Mouse (Mus musculus) hematopoietic stem cell, adult 5-6 weeks (primary cell): ENCODE data around the gene Serpina3f. TPM values are rescaled to one million over a fixed set of nuclear protein-coding genes. Genes with fewer than 3 reads are reported as not detected.

ENCODE experiments used
- ATAC-seq, 2 experiments: fragments of 125-278 bp in 1 of 2; replicated peaks in 1 of 2; 2 replicates each; pipeline ENCODE4 v1.8.0; 2016 to 2017; ENCODE audit warnings: inconsistent platforms in 2 of 2, mild to moderate bottlenecking in 2 of 2, moderate number of reproducible peaks in 2 of 2, low read depth in 1 of 2, moderate TSS enrichment in 1 of 2; ENCODE audit not compliant: low FRiP score in 2 of 2, poor library complexity in 2 of 2, severe bottlenecking in 2 of 2, insufficient read depth in 1 of 2, low TSS enrichment in 1 of 2
- total RNA-seq: library from RNA; stranded (forward); fragments of 172-1452, 232-1000 nt; gene quantifications from 2 replicates; pipeline ENCODE4 v1.2.3, GENCODE M21; 2017

The Serpina3f gene
- total RNA-seq = 7.3 and 9.6 TPM in 2 replicates

GRCm38 (mm10) chr12:104214445-104214753 lies at the start of gene Serpina3f:
TSS of gene Serpina3f (plus strand) at chr12:104214544.
- ATAC-seq = peak in 1 of 2 experiments; percentile 60; a peak in 3 of 4 replicates

DNA sequence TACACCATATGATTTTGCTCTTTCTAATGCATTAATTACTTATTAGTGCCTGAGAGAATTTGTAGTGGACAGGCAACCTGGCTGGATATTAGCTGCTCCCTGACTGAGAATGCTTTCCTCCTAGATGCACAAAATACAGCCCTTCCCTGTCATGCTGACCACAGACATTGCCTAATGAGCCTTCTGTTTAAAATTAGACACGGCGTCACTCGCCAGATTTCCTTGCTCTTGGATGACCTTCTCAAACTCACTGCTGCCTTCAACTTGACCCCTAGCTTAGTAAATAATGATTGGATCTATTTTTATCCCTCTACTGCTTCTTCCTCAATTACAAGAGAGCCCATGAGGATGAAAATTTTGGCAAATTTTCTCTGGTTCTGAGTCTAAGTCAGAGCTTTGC lies 39.6 kb upstream of the Serpina3f start:
- no peak for ATAC-seq

DNA sequence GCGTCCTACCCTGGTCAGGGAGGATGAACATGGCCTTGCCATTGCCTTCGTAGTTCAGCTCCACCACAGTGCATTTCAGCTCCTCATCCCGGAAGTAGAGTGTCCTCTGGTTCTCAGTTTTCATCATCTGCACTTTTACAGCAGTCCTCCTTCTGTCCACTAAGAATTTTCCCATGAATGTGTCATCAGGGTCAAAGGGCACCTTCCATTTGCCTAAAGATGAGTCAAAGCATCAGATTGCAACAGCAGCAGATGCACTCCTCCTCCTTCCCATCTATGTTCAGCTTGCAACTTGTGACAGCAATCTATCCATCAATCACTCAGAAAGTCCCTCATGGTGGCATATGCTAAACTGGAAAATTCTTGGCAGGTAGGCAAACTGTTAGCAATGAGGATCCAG lies 38.7 kb upstream of the Serpina3f start:
- ATAC-seq = no peak

DNA sequence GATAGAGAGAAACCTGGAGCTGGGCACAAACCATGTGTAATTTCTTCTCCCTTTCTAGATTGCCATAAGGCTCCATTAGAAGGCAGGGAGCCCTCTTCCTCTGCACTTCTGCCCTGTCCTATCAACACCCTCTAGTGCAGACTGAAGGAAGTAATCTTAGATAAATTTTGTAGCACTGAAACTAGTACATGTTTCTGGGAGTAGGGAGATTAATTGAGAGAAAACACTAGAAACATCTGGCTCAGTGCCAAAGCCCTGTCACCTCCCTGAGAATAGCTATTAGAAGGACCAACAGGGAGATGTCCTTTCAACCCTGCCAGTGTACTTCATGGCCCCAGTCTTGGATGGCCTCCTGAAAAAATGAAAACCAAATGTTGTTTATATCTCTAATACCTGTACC lies 35.8 kb upstream of the Serpina3f start:
- no peak for ATAC-seq

- no peak for ATAC-seq
Observed at GRCm38 (mm10) chr12:104178987-104179386, 35.4 kb upstream of the Serpina3f start.

DNA sequence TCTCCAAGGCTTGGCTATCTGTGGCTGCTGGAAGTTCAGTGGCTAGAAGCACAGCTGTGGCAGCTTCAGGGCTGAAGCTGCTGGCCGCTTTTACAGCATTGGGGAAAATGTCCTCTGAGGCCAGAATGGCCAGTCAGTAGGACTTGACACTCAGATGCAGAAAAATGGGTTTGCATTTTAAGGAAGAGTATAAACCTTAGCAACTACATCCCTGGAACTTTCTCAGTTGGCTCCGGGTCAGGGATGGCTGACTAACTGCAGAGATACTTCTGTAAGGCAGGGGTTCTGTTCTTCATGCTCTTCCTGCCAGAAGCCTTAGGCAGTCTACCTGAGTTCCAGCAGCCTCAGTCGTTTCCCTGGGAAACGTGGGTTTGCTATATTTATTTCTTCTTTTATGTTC lies 29.3 kb upstream of the Serpina3f start:
- no peak for ATAC-seq

DNA sequence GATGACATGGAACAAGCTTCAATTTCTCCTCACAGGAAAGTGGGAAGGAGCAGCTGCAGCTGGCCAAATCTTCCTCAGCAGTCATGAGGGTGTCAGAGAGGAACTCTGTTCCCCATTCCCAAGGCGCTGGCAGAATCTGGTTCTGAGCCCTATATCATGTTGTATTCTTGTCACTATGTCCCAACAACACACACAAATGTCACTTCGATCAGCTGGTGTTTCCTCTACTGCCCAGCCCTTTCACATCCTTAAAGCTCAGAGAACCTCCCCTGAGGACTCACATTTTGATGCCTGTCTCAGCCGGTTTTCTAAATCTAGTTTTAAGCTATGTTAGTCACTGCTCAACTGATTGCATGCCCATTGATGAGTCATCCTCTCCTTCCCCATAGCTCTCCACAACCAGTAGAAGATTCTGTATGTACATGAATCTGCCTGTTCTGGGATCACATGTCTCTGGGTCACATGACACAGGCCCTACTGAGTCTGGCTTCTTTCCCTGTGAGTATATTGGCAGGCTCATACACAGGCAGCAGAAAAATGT lies 28.2 kb upstream of the Serpina3f start:
- no peak for ATAC-seq

DNA sequence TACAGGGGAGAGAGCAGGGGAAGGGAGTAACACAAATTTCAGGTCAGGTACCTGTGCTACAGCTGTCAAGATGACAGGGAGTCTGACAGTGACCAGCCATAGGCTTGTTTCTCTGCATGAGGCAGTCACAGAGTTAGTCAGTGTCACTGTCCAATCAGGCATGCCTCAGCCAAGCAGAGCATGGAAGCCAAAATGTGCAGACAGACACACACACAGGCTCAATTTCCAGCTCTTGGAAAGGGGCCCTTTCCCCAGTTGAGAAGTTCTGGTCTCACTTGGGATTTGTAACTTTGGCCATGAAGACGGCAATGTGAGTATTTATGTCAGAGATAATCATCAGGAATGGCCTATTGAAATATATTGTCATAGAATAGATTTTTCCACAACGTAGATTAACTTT lies 25.1 kb upstream of the Serpina3f start:
- ATAC-seq = no peak

- ATAC-seq = no peak
Observed at GRCm38 (mm10) chr12:104190852-104191251, 23.5 kb upstream of the Serpina3f start.

DNA sequence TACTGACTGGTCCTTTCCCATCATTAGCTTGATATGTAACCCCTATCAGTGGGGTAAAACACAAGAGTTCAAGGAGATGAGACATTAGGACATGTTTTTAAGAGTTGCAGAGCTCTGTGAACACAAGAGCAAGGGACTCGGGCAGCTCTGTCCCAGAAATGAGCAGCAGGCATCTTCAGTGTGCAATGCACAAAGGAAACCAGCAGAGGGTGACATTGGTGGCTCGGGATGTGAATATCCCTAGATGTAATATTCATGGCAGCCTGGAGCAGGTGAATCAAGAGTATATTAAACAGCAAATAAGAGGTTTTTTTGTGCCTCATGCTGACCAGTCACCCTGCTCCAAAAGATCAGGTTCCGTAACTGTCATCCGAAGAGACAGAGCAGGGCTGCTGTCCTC lies 5.2 kb upstream of the Serpina3f start:
- ATAC-seq = peak in 1 of 2 experiments; percentile 29; a peak in 1 of 4 replicates

DNA sequence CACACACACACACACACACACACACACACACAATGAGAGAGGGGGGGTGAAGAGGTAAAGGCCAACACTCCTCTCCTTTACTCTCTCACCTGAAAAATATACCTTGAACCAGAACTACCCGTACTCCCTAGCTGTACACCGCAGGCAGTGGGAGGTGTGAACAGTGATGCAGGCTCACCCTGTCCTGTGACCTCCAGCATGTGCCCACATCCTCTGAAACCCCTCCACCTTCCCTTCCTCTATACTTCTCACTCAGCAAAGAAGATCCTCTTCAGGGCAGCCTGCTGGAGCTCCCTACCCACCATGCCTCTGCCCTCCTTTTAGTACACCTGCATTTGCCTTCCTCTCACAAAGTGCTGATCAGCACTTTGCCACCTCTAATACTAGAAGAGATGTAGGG lies 4.5 kb upstream of the Serpina3f start:
- ATAC-seq = peak; percentile 22 to 34; a peak in 2 of 4 replicates

DNA sequence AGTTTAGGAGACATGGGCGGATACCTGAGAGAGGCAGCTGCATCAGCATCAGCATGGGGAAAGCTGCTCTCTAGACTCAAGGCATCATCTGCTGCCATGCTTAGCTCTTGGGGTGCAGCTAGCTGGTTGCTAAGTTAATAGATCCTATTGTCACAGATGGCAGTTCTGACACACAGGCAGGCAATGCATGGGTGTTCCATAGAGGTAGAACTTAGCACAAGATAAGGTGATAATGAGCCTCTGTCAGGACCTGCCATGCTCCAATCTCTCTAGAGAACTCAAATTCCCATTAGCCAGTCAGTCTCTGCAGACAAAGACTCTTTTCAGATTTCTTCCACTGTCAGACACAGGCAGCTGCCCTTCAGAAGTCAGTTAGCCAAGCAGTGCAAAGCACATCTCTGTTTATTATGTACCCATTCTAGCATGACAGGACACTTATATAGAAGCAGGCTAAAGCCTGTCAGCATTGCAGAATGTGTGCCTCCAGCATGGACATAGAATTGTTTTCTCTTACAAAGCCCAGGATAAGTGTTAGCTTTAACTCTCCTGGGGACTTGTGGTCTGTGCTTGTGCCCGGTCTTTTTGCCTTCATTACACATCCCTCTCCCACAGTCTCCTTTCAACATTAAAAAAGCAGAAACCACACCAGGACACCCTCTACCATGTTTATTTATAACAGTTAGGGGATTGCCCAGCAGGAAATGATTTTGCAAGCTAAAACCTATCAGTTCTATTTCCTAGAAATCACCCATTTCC lies 477 bp upstream of the Serpina3f start:
- peak; percentile 58 to 71; a peak in 3 of 4 replicates for ATAC-seq

GRCm38 (mm10) chr12:104215249-104215648 lies 905 bp downstream of the Serpina3f start:
- ATAC-seq = no peak

DNA sequence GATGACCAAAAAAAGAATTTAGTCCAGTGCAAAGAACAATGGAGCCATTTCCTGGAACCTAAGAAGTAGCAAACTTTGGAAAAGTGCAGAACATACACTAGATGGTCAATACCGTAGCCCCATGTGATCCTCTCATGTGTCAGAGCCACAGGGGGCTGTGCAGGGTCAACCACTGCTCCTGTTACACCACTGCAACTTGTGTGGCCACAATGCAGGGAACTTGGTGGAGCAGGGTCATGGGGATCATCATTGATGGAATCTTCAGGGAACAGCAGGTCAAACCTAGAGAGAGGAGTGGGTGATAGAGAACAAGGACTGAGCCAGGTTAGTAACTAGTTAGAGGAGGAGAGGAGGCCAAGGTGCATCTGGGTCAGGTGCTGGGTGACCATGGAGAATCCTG lies 7.3 kb downstream of the Serpina3f start:
- ATAC-seq = no peak

GRCm38 (mm10) chr12:104223690-104224089 lies 9.3 kb downstream of the Serpina3f start:
- ATAC-seq = no peak

DNA sequence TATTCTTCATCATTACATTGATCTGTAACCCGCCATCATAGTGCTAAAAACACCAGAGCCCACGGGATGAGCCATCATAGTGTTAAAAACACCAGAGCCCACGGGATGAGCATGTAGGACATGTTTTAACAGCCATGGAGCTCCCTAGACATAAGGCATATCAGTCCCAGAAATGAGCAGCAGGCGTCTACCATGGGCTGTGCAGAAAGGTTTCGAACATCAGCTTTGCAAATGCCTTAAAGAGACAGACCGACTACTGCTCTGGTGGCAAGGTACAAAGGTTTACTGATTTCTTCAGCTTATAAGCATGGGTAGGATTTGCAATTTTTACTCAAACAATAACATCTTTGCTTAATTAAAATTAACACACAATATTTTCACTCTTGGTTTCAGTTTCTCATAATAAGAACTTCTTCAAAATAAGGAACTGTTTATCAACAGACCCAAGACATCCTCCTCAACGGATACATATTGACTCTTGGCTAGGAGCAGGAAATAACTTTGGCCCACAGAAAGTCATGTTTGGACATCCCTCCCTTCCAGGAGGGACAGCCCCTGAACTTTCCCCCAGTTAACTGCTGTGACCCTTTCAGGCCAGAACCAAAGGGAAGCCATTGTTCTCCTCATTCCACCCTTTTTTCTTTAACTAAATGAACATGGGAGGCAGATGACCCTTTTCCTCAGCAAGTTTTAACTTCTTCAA lies 10.4 kb downstream of the Serpina3f start:
- peak; percentile 85 to 88 for ATAC-seq

DNA sequence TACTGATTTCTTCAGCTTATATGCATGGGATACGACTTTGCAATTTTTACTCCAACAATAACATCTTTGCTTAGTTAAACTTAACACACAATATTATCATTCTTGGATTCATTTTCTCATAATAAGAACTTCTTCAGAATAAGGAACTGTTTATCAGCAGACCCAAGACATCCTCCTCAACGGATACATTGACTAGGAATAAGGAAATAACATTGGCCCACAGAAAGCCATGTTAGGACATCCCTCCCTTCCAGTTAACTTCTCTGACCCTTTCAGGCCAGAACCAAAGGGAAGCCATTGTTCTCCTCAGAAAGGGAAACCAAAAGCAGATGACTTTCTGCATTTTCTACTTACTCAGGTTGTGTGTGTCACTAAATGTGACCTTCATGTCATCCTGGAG lies 16.4 kb downstream of the Serpina3f start:
- ATAC-seq = no peak

GRCm38 (mm10) chr12:104235915-104236314 lies 21.6 kb downstream of the Serpina3f start, which contains the start of gene Serpina3g:
TSS of gene Serpina3g (plus strand) at chr12:104236245.
- peak; percentile 69 to 72 for ATAC-seq
